Mouse (Mus musculus): Measurements from ENCODE around the gene Hacl1. TPM values are rescaled to one million over a fixed set of nuclear protein-coding genes. Genes with fewer than 3 reads are reported as not detected.

The Hacl1 gene
- polyA plus RNA-seq, 1 experiment from 2014 or later, result 9.7 TPM

DNA sequence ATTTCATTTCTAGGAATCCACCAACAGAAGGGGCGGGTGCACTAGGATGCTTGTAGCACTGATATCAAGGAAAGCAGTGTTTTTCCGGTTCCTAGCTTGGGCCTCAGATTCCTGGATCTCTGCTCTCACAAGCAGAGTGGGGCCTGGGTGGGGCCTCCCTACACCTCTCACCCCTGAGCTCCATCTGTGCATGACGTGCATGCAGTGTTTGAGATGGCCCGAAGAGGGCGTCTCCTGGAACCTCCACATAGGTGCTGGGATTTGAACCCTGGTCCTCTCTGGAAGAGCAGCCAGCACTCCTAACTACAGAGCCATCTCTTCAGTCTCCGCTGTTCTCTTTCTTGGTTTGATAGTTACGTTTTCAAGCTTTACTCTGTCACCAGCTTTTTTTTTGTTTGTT lies 86.1 kb downstream of the Hacl1 start:
- Histone ChIP-seq H3K9ac (no peak overlapping the region), H3K36me3 (no peaks in the 10 kb centered on the region), H3K27ac (no peak overlapping the region), H3K4me1 (replicated peaks) (peaks cover 21% of the 10 kb centered on the region), H3K4me3 (no peak overlapping the region), H3K9me3 (replicated peaks) (no peaks in the 10 kb centered on the region), H3K4me2 (no peak overlapping the region), H3K27me3 (0 out of 2 replicates have a peak, but pooled peaks cover 8% of the 10 kb centered on the region)
- no peak for ATAC-seq (replicated peaks; ENCODE audit: insufficient number of reproducible peaks, insufficient read depth, low FRiP score, low read depth)
- WGBS, result 90% methylated on average over 7 of the region's 7 CpGs

Other genes starting within 250 kb of the Hacl1 start
- gene Sh3bp5, start 205.2 kb downstream of the Hacl1 start, polyA plus RNA-seq (2015; fragmentation: Nextera tagmentation; extraction: Ambion mirVana), result 21.4 and 28.4 TPM in 2 replicates
- 10.1 and 13.6 TPM in 2 replicates for gene Eaf1, start 146.9 kb downstream of the Hacl1 start, polyA plus RNA-seq (2015; fragmentation: Nextera tagmentation; extraction: Ambion mirVana)
- 34.1 and 38.4 TPM in 2 replicates for gene Mettl6, start 146.2 kb downstream of the Hacl1 start, polyA plus RNA-seq (2015; fragmentation: Nextera tagmentation; extraction: Ambion mirVana)
- 11.1 and 13.5 TPM in 2 replicates for gene Colq, start 49.9 kb downstream of the Hacl1 start, polyA plus RNA-seq (2015; fragmentation: Nextera tagmentation; extraction: Ambion mirVana)
- gene Gm49387, start 408 bp downstream of the Hacl1 start, polyA plus RNA-seq (2015; fragmentation: Nextera tagmentation; extraction: Ambion mirVana), result 2.6 TPM in 2 replicates
- 20.4 and 23.5 TPM in 2 replicates for gene Btd, start 258 bp downstream of the Hacl1 start, polyA plus RNA-seq (2015; fragmentation: Nextera tagmentation; extraction: Ambion mirVana)
- gene Ankrd28, start 189.4 kb upstream of the Hacl1 start, polyA plus RNA-seq (2015; fragmentation: Nextera tagmentation; extraction: Ambion mirVana), result 4.1 and 5.6 TPM in 2 replicates